Mouse (Mus musculus): Measurements from ENCODE around the gene Naa80. TPM values are rescaled to one million over a fixed set of nuclear protein-coding genes. Genes with fewer than 3 reads are reported as not detected.
A peak's percentile ranks its signal among the peaks of the same experiment; 100 is the strongest.

Gene Naa80
- polyA plus RNA-seq, 1 experiment from 2014 or later: 14.1 TPM

DNA sequence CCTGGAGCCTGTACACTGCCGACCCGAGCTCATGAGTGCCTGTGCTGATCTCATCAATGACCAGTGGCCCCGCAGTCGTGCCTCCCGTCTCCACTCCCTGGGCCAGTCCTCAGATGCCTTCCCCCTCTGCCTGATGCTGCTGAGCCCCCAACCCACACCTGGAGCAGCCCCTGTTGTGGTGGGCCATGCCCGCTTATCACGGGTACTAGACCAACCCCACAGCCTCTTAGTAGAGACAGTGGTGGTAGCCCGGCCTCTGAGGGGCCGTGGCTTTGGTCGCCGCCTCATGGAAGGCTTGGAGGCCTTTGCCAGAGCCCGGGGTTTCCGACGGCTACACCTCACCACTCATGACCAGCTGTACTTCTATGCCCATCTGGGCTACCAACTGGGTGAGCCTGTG is 4.5 kb downstream of the Naa80 start:
- Histone ChIP-seq H3K4me1 (ENCODE audit: control insufficient read depth, low read depth, low read length) (peaks cover 41% of the 10 kb centered on the region), H3K4me2 (ENCODE audit: low read depth, low read length) (no peak overlapping the region), H3K27ac (ENCODE audit: low read length) (no peak overlapping the region; the same call in 1 of the 2 replicates), H3K27me3 (ENCODE audit: control insufficient read depth, insufficient read depth, low read depth, low read length) (no peaks in the 10 kb centered on the region), H3K9me3 (replicated peaks; ENCODE audit: control insufficient read depth, low read length) (no peaks in the 10 kb centered on the region), H3K4me3 (ENCODE audit: low read depth, low read length) (no peak overlapping the region), H3K9ac (ENCODE audit: low read depth, low read length) (no peak overlapping the region), H3K36me3 (ENCODE audit: control insufficient read depth, insufficient read depth) (peaks cover 7% of the 10 kb centered on the region)
- ATAC-seq (ENCODE audit: low read depth): no peak
- 89% methylated on average over 14 of the region's 14 CpGs for WGBS (ENCODE audit: insufficient replicate concordance)

GRCm38 (mm10) chr9:107586504-107586903 is 7.8 kb downstream of the Naa80 start:
- H3K27ac ChIP-seq (ENCODE audit: low read length): peak overlapping the region; percentile 93
- peak overlapping the region; percentile 59 for H3K4me3 ChIP-seq (ENCODE audit: low read depth, low read length)
- H3K9ac ChIP-seq (ENCODE audit: low read depth, low read length): peak overlapping the region; percentile 48
- peak overlapping the region; percentile 68 for H3K4me2 ChIP-seq (ENCODE audit: low read depth, low read length)
- peaks cover 51% of the 10 kb centered on the region for H3K4me1 ChIP-seq (ENCODE audit: control insufficient read depth, low read depth, low read length)
- no peaks in the 10 kb centered on the region for H3K27me3 ChIP-seq (ENCODE audit: control insufficient read depth, insufficient read depth, low read depth, low read length)
- peaks cover 25% of the 10 kb centered on the region for H3K36me3 ChIP-seq (ENCODE audit: control insufficient read depth, insufficient read depth)
- 78% methylated on average over 5 of the region's 5 CpGs for WGBS (ENCODE audit: insufficient replicate concordance)
- no peak for ATAC-seq (ENCODE audit: low read depth)
- no peaks in the 10 kb centered on the region for H3K9me3 ChIP-seq (replicated peaks; ENCODE audit: control insufficient read depth, low read length)

DNA sequence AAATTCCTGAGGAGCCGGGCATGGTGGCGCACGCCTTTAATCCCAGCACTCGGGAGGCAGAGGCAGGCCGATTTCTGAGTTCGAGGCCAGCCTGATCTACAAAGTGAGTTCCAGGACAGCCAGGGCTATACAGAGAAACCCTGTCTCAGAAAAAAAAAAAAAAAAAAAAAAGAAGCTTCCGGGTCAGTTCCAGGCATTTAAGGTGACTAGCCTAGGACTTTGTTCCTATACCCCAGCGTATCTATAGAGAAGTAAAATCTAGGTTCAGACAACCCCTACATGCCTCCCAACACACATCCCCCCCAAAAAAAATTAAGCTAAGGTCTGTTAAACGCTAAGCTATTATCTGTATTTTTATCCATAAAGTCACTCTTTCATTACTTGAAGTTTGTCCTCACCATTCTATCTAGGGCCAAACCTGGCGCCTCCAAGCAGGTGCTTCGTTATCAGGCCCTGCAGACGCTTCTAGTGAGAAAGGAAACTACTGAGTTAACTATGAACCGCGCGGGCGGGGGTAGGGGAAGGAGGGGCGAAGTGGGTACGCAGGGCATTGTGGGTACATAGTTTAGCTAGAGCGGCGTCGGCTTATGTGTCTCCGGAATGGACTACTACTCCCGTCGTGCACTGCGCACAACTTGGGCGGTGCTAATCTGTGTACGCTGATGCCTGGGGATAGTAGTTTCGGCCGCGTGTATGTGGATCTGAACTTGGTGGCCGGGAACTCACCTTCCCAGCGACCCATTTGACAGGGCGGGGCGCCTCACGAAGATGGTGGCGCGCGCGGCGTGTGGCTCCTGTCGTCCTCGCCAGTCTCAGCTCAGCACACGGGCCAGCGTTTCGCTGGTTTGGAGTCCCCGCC is 8.5 kb downstream of the Naa80 start, which contains the start of gene Ifrd2:
Gene Ifrd2 (plus strand): TSS at position 669 of the 859 bp plus-strand sequence.
- H3K9ac ChIP-seq (ENCODE audit: low read depth, low read length): peak within 1 kb of the TSS; percentile 93
- peak within 1 kb of the TSS; percentile 83 for H3K4me2 ChIP-seq (ENCODE audit: low read depth, low read length)
- H3K4me1 ChIP-seq (ENCODE audit: control insufficient read depth, low read depth, low read length): peaks cover 44% of the 10 kb centered on the region
- peak within 1 kb of the TSS; percentile 94 for H3K27ac ChIP-seq (ENCODE audit: low read length)
- WGBS (ENCODE audit: insufficient replicate concordance): 6% methylated on average over 46 of the region's 46 CpGs
- H3K4me3 ChIP-seq (ENCODE audit: low read depth, low read length): peak within 1 kb of the TSS; percentile 91
- H3K36me3 ChIP-seq (ENCODE audit: control insufficient read depth, insufficient read depth): peaks cover 32% of the 10 kb centered on the region
- H3K9me3 ChIP-seq (replicated peaks; ENCODE audit: control insufficient read depth, low read length): no peaks in the 10 kb centered on the region
- H3K27me3 ChIP-seq (ENCODE audit: control insufficient read depth, insufficient read depth, low read depth, low read length): no peaks in the 10 kb centered on the region
- peak; percentile 92 for ATAC-seq (ENCODE audit: low read depth)

DNA sequence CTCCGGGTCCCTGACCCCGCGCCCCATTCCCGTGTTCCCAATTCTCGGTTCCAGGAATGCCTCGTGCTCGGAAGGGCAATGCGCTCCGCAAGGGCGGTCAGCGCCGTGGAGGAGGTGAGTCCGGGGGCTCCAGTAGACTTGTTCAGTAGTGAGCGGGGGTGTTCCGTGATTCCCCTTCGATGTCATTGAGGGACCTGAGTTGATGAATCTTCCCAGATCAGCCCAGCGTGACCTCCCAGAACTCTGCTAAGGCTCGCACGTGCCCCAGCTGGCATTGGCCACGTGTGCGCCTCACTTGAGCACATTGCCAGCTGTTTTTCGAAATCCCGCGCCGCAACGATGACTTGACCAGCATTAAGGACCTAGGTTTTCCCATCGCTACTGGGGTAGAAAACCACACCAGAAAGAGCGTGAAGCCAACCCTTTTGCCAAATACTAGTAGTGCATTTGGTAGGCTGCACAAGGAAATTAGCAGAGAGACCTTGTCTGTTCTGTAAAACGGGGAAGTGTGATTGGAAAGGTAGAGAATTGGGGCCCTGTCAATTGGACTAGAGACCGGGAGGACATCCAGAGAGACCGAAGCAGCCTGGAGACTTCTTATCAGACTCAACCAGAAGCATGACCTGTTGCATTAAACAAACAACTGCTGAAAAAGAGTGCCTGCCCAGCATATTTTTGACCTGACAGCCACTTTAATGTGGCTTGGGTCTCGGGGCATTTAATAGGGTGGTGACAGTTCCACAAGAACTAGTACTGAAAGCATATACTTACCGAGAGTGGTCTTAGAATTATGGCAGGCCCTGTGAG is 9.3 kb downstream of the Naa80 start:
- no peaks in the 10 kb centered on the region for H3K27me3 ChIP-seq (ENCODE audit: control insufficient read depth, insufficient read depth, low read depth, low read length)
- under 1% methylated on average over 33 of the region's 33 CpGs for WGBS (ENCODE audit: insufficient replicate concordance)
- H3K4me2 ChIP-seq (ENCODE audit: low read depth, low read length): peak overlapping the region; percentile 83
- no peaks in the 10 kb centered on the region for H3K9me3 ChIP-seq (replicated peaks; ENCODE audit: control insufficient read depth, low read length)
- H3K4me1 ChIP-seq (ENCODE audit: control insufficient read depth, low read depth, low read length): peaks cover 37% of the 10 kb centered on the region
- H3K27ac ChIP-seq (ENCODE audit: low read length): peak overlapping the region; percentile 94
- H3K9ac ChIP-seq (ENCODE audit: low read depth, low read length): peak overlapping the region; percentile 93
- peaks cover 39% of the 10 kb centered on the region for H3K36me3 ChIP-seq (ENCODE audit: control insufficient read depth, insufficient read depth)
- peak overlapping the region; percentile 91 for H3K4me3 ChIP-seq (ENCODE audit: low read depth, low read length)
- peak; percentile 22 for ATAC-seq (ENCODE audit: low read depth)

DNA sequence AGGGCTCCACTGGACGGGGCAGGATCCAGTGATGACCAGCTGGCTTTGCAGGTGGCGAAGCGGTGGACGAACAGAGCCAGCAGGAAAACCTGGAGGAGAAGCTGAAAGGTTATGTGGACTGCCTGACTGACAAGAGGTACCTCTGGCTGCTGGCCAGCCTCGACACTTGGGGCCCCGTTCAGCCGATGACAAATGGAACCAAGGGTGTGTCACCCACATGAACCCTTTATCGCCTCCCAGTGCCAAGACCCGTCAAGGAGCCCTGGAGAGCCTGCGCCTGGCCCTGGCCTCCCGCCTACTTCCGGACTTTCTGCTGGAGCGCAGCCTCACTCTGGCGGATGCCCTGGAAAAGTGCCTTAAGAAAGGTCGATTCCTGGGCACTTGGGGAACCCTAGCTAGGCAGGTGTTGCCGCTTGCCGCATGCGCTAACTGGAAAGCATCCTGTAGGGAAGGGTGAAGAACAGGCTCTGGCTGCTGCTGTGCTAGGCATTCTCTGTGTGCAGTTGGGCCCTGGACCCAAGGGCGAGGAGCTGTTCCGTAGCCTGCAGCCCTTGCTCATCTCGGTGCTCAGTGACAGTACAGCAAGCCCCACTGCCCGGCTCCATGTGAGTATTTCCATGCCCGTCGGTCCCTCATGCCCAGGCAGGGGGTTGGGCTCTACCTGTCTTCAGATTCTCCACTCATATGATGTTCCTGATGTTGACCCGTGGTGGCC is 11.5 kb downstream of the Naa80 start:
- H3K9me3 ChIP-seq (replicated peaks; ENCODE audit: control insufficient read depth, low read length): no peaks in the 10 kb centered on the region
- H3K4me2 ChIP-seq (ENCODE audit: low read depth, low read length): peak overlapping the region; percentile 83
- peak overlapping the region; percentile 93 for H3K9ac ChIP-seq (ENCODE audit: low read depth, low read length)
- H3K27ac ChIP-seq (ENCODE audit: low read length): peak overlapping the region; percentile 94
- peak; percentile 22 for ATAC-seq (ENCODE audit: low read depth)
- H3K4me1 ChIP-seq (ENCODE audit: control insufficient read depth, low read depth, low read length): peaks cover 37% of the 10 kb centered on the region
- H3K27me3 ChIP-seq (ENCODE audit: control insufficient read depth, insufficient read depth, low read depth, low read length): no peaks in the 10 kb centered on the region
- peak overlapping the region; percentile 91 for H3K4me3 ChIP-seq (ENCODE audit: low read depth, low read length)
- H3K36me3 ChIP-seq (ENCODE audit: control insufficient read depth, insufficient read depth): peaks cover 53% of the 10 kb centered on the region
- WGBS (ENCODE audit: insufficient replicate concordance): 59% methylated on average over 25 of the region's 25 CpGs

GRCm38 (mm10) chr9:107590773-107591060 is 12.0 kb downstream of the Naa80 start:
- no peaks in the 10 kb centered on the region for H3K27me3 ChIP-seq (ENCODE audit: control insufficient read depth, insufficient read depth, low read depth, low read length)
- no peaks in the 10 kb centered on the region for H3K9me3 ChIP-seq (replicated peaks; ENCODE audit: control insufficient read depth, low read length)
- H3K9ac ChIP-seq (ENCODE audit: low read depth, low read length): peak overlapping the region; percentile 14; the same call in 1 of the 2 replicates
- no peak for ATAC-seq (ENCODE audit: low read depth)
- H3K4me2 ChIP-seq (ENCODE audit: low read depth, low read length): peak overlapping the region; percentile 83
- WGBS (ENCODE audit: insufficient replicate concordance): 89% methylated on average over 6 of the region's 6 CpGs
- peak overlapping the region; percentile 94 for H3K27ac ChIP-seq (ENCODE audit: low read length)
- H3K4me3 ChIP-seq (ENCODE audit: low read depth, low read length): peak overlapping the region; percentile 91
- peaks cover 53% of the 10 kb centered on the region for H3K36me3 ChIP-seq (ENCODE audit: control insufficient read depth, insufficient read depth)
- peaks cover 33% of the 10 kb centered on the region for H3K4me1 ChIP-seq (ENCODE audit: control insufficient read depth, low read depth, low read length)

GRCm38 (mm10) chr9:107593101-107593976 is 14.7 kb downstream of the Naa80 start:
- H3K4me1 ChIP-seq (ENCODE audit: control insufficient read depth, low read depth, low read length): peaks cover 25% of the 10 kb centered on the region

More at GRCm38 (mm10) chr9:107593101-107593976, 14.7 kb downstream of the Naa80 start:
- H3K9ac ChIP-seq (ENCODE audit: low read depth, low read length): no peak overlapping the region
- no peak for ATAC-seq (ENCODE audit: low read depth)
- H3K4me3 ChIP-seq (ENCODE audit: low read depth, low read length): no peak overlapping the region
- no peaks in the 10 kb centered on the region for H3K9me3 ChIP-seq (replicated peaks; ENCODE audit: control insufficient read depth, low read length)
- no peaks in the 10 kb centered on the region for H3K27me3 ChIP-seq (ENCODE audit: control insufficient read depth, insufficient read depth, low read depth, low read length)
- H3K4me2 ChIP-seq (ENCODE audit: low read depth, low read length): no peak overlapping the region
- no peak overlapping the region; the same call in 1 of the 2 replicates for H3K27ac ChIP-seq (ENCODE audit: low read length)
- H3K36me3 ChIP-seq (ENCODE audit: control insufficient read depth, insufficient read depth): peaks cover 53% of the 10 kb centered on the region
- 84% methylated on average over 11 of the region's 11 CpGs for WGBS (ENCODE audit: insufficient replicate concordance)

All from liver, embryonic 16.5 days (tissue).